Mouse (Mus musculus) ES-Bruce4 (cell line): ENCODE data around the gene Tpk1.

Experiments used
- CTCF ChIP-seq: IDR thresholded peaks from one replicate; pipeline ENCODE4 v1.8.1; 2011; ENCODE audit warnings: low read depth, low read length
- EP300 ChIP-seq: IDR thresholded peaks from 2 replicates; pipeline ENCODE4 v1.6.1; 2011; ENCODE audit warnings: low read depth, low read length; ENCODE audit not compliant: insufficient read depth

GRCm38 (mm10) chr6:43678689-43679212, 12.7 kb upstream of the Tpk1 start:
- no peak for TF ChIP-seq CTCF
- no peak for TF ChIP-seq EP300
